Mouse (Mus musculus) intestine, embryonic 14.5 days (tissue): ENCODE measurements at regions not wholly inside any gene's neighbourhood (a gene's known extent, or its start where the extent isn't known, plus 50 kb on each side); places are given as distances from the start of the nearest gene placed in this dataset.

Source experiments
- ATAC-seq: fragments of 200-750 bp; cut with Nextera tagmentation; replicated peaks from 2 replicates; pipeline ENCODE4 v1.8.0; 2017; ENCODE audit warnings: low read depth, moderate number of reproducible peaks, moderate TSS enrichment, moderate library complexity; ENCODE audit not compliant: low FRiP score, low TSS enrichment
- DNase-seq: peaks from one replicate; pipeline ENCODE4 v3.0.0-alpha.2; 2018; ENCODE audit warnings: low spot score
- H3K27ac ChIP-seq: fragments of 300-500 bp; sonication (generic); 2 replicates; pipeline ENCODE4 v1.5.1; 2014; ENCODE audit warnings: low read depth, mild to moderate bottlenecking, control low read depth
- H3K27me3 ChIP-seq: fragments of 300-500 bp; sonication (generic); replicated peaks from 2 replicates; pipeline ENCODE4 v1.6.1; 2014; ENCODE audit warnings: low read length, control low read depth; ENCODE audit not compliant: control insufficient read depth, insufficient read depth
- H3K36me3 ChIP-seq: fragments of 300-500 bp; sonication (generic); 2 replicates; pipeline ENCODE4 v1.6.1; 2014; ENCODE audit warnings: low read length, control low read depth; ENCODE audit not compliant: control insufficient read depth, insufficient read depth
- H3K4me1 ChIP-seq: fragments of 300-500 bp; sonication (generic); replicated peaks from 2 replicates; pipeline ENCODE4 v1.6.1; 2014; ENCODE audit warnings: low read length, control low read depth, mixed read lengths; ENCODE audit not compliant: control insufficient read depth, insufficient read depth
- H3K4me2 ChIP-seq: fragments of 300-500 bp; sonication (generic); 2 replicates; pipeline ENCODE4 v1.6.1; 2014; ENCODE audit warnings: low read length
- H3K4me3 ChIP-seq: fragments of 300-500 bp; sonication (generic); 2 replicates; pipeline ENCODE4 v1.5.1; 2014; ENCODE audit warnings: low read depth, low read length, control low read depth, mixed read lengths
- H3K9ac ChIP-seq: fragments of 300-500 bp; sonication (generic); 2 replicates; pipeline ENCODE4 v1.6.1; 2014; ENCODE audit warnings: mild to moderate bottlenecking, low read length
- H3K9me3 ChIP-seq: fragments of 300-500 bp; sonication (generic); 2 replicates; pipeline ENCODE4 v1.6.1; 2016; ENCODE audit warnings: low read length, control low read depth; ENCODE audit not compliant: control insufficient read depth
- WGBS: fragments of 180-500 bp; shearing (Covaris S2); extraction: QIAGEN DNeasy Blood & Tissue Kit; methylation state at CpG from one replicate; pipeline ENCODE4 v1.1.7; 2014; 5-methylcytosine and 5-hydroxymethylcytosine counted together

DNA sequence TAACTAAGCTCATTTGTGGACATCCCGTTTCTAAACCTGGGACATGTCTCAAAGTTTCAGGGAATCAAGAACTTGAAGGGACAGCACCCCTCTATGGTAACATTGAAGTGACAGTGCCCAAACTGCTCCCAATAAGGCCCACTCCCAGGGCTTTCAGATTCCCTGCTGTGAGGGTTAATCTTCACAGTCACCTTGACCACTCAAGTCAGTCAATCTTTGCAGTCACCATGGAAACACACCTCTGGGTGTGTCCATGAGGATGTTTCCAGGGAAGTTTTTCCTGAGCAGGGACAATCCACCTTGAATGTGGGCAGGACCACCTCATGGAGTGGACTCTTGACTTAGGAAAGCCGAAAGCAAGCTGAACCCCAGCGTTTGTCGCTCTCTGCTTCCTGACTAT is 244.8 kb upstream of the Sdk2 start:
- DNase-seq = no peak
- WGBS = 75% methylated on average over 4 of the region's 4 CpGs
- H3K9me3 ChIP-seq = no peaks in the 10 kb centered on the region

GRCm38 (mm10) chr11:114303636-114304354 is 236.9 kb upstream of the Sdk2 start:
- Histone ChIP-seq H3K36me3 (no peaks in the 10 kb centered on the region), H3K9me3 (no peaks in the 10 kb centered on the region), H3K27ac (no peak overlapping the region), H3K4me2 (no peak overlapping the region), H3K4me3 (no peak overlapping the region), H3K4me1 (no peaks in the 10 kb centered on the region), H3K27me3 (no peaks in the 10 kb centered on the region), H3K9ac (no peak overlapping the region)
- 62% methylated on average over 13 of the region's 13 CpGs for WGBS
- DNase-seq (no peak), ATAC-seq (no peak)

More for the DNA sequence above, 244.8 kb upstream of the Sdk2 start:
- H3K4me1 ChIP-seq = peaks cover 6% of the 10 kb centered on the region; the same call in 1 of the 2 replicates
- no peaks in the 10 kb centered on the region for H3K36me3 ChIP-seq
- no peak overlapping the region for H3K27ac ChIP-seq
- no peak overlapping the region for H3K4me2 ChIP-seq
- no peak for ATAC-seq
- no peaks in the 10 kb centered on the region for H3K27me3 ChIP-seq
- H3K4me3 ChIP-seq = no peak overlapping the region
- H3K9ac ChIP-seq = no peak overlapping the region

DNA sequence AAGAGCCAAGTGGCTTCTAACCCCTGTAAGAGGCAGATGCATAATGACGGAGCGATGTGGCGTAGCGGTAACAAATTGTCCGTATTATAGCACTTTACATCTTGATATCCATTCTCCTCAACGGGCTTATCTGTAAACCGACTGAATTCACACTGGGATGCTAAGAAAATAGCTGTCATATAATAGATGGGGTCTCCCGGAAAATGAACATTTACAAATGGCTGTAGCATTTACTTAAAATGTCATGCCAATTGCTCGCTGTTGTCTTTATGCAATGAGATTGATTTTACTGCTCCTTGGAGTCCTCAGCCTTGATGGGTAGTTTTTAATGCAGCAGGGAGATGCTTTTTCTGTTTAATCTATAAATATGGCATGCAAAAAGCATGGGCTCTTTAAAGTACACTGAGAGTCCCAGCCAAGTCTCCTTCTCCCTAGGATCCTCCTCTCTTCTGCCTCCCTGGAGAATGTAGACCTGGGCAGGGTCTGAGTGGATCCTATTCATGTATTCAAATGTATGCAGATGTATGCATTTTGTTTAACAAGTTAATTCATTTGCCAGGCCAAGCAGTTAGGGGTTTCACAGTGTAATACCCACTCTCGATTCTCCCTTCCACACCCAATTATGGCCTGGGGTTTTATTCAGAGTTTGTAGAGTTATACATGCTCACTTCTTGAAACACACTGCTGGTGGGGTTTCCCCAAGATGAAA is 233.9 kb upstream of the Sdk2 start:
- no peaks in the 10 kb centered on the region for H3K36me3 ChIP-seq
- no peak overlapping the region for H3K4me3 ChIP-seq
- H3K27ac ChIP-seq = no peak overlapping the region
- no peak overlapping the region for H3K9ac ChIP-seq
- H3K9me3 ChIP-seq = no peaks in the 10 kb centered on the region
- 84% methylated on average over 10 of the region's 10 CpGs for WGBS
- no peaks in the 10 kb centered on the region for H3K4me1 ChIP-seq
- H3K4me2 ChIP-seq = no peak overlapping the region
- ATAC-seq (no peak), DNase-seq (no peak)
- no peaks in the 10 kb centered on the region for H3K27me3 ChIP-seq

DNA sequence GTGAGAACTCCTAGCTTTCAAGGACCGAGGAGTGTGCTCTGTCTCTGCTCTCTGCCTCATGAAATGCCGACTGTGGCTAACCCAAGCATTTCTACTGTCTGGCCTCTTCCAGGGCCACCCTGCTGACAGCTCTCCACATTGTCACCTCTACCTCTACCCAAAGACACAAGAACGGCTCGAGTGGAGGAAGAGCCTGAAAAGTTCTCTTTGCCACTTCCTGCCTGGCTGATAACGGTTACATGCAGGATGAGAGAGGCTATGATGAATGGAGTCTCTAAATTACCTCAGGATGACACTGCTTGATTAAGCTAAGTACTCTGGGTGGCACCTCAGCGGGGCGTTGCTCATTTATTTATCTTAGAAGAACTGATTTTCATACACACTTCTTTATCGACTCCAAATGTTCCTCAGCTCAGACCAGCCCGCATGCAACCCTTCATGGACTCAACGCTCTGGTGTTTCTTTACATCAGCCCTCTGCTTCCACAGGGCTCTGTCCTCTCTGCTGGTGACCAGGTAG is 230.0 kb upstream of the Sdk2 start:
- no peak overlapping the region for H3K9ac ChIP-seq
- 74% methylated on average over 10 of the region's 10 CpGs for WGBS
- no peaks in the 10 kb centered on the region for H3K27me3 ChIP-seq
- no peak overlapping the region for H3K4me2 ChIP-seq
- H3K9me3 ChIP-seq = no peaks in the 10 kb centered on the region
- no peak overlapping the region for H3K27ac ChIP-seq
- no peaks in the 10 kb centered on the region for H3K4me1 ChIP-seq
- ATAC-seq (no peak), DNase-seq (no peak)
- no peak overlapping the region for H3K4me3 ChIP-seq
- no peaks in the 10 kb centered on the region for H3K36me3 ChIP-seq

DNA sequence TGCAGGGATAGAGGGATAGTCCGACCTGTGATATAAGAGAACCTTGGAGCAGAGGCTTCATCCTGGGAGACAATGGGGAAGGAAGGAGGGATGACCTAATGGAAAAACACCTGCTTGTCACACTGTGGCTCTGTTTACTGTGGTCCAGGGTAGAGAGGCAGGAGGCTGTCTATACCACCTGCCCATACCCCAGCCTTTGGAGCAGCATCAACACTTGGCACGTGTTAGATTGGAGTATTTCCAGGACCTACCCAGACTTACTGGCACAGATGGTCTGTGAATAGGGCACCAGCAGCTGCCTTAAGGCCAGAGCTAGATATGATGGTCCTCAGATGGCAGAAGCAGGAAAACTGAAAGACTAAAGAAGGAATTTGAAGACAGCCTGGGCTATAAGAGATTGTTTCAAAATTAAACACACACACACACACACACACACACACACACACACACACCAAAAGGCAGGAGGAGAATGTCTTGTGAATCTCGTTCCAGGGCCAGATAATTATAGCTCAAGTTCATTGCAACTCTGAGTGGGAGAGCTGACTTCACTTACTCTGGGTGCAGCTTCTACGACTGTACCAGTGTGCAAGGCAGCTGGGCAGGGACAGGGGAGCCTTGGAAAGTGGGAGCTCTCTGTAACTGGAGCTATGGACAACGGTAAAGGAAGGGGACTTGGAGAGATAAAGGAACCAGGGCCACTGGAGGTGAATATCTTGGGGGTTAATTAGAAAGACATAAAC is 227.8 kb upstream of the Sdk2 start:
- Histone ChIP-seq H3K4me2 (no peak overlapping the region), H3K4me1 (no peaks in the 10 kb centered on the region), H3K36me3 (no peaks in the 10 kb centered on the region), H3K27me3 (no peaks in the 10 kb centered on the region), H3K4me3 (no peak overlapping the region), H3K9ac (no peak overlapping the region), H3K27ac (no peak overlapping the region), H3K9me3 (no peaks in the 10 kb centered on the region)
- ATAC-seq (no peak), DNase-seq (no peak)
- 51% methylated on average over 5 of the region's 5 CpGs for WGBS

- no peaks in the 10 kb centered on the region for H3K9me3 ChIP-seq
- no peak overlapping the region for H3K4me2 ChIP-seq
- ATAC-seq (no peak), DNase-seq (no peak)
- H3K4me1 ChIP-seq = no peaks in the 10 kb centered on the region
- no peak overlapping the region for H3K27ac ChIP-seq
- 90% methylated on average over 5 of the region's 5 CpGs for WGBS
- H3K9ac ChIP-seq = no peak overlapping the region
- no peak overlapping the region for H3K4me3 ChIP-seq
- H3K36me3 ChIP-seq = no peaks in the 10 kb centered on the region
- H3K27me3 ChIP-seq = no peaks in the 10 kb centered on the region
Measured at GRCm38 (mm10) chr11:114291258-114291657, 224.4 kb upstream of the Sdk2 start.

- 71% methylated on average over 1 of the region's 1 CpGs for WGBS
- H3K27ac ChIP-seq = no peak overlapping the region
- no peak overlapping the region for H3K9ac ChIP-seq
- H3K9me3 ChIP-seq = no peaks in the 10 kb centered on the region
- no peak overlapping the region for H3K4me3 ChIP-seq
- H3K36me3 ChIP-seq = no peaks in the 10 kb centered on the region
- no peak for DNase-seq
- H3K27me3 ChIP-seq = no peaks in the 10 kb centered on the region
- no peak for ATAC-seq
- no peak overlapping the region for H3K4me2 ChIP-seq
- no peaks in the 10 kb centered on the region for H3K4me1 ChIP-seq
Measured at GRCm38 (mm10) chr11:114289946-114290345, 223.1 kb upstream of the Sdk2 start.

GRCm38 (mm10) chr11:114284820-114285666 is 218.2 kb upstream of the Sdk2 start:
- no peak overlapping the region for H3K9ac ChIP-seq
- no peak overlapping the region for H3K4me3 ChIP-seq
- DNase-seq (no peak), ATAC-seq (no peak)
- H3K4me1 ChIP-seq = no peaks in the 10 kb centered on the region
- no peaks in the 10 kb centered on the region for H3K9me3 ChIP-seq
- H3K36me3 ChIP-seq = no peaks in the 10 kb centered on the region
- WGBS = 79% methylated on average over 20 of the region's 20 CpGs
- H3K4me2 ChIP-seq = no peak overlapping the region
- H3K27ac ChIP-seq = no peak overlapping the region
- H3K27me3 ChIP-seq = no peaks in the 10 kb centered on the region
